13 mouse cellular contexts compared by ENCODE assay signal in the genomic region with DNA sequence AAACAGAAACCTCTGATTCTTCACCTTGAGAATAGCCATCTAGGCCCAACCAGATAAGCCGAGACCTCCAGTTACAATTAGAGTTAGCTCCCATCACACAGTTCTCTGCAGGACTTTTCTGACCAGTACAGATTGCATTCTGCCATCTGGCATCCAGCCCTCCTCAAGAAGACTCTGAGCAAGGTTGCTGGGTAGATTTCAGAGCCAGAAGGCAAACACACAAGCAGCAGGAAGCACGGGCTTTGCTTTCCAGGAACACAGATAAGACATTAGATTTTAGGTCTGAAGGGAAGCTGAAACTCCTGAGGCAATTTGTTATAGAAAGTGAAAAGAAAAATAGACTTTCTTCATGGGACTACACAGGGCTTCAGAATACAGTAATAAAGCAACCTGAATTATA.
DNase-seq lines count a peak whose midpoint lies in the region; ATAC-seq and TF ChIP-seq lines count a peak whose summit lies in the region.
"Had no signal": no experiment of that assay in that cellular context is flagged by ENCODE, and none has a peak within 500 bp of the region (broad histone marks: within the 10 kb centered on the region; RNA-seq: fewer than 3 reads in every experiment).

No protein-coding gene starts in this region.

- H3K27ac ChIP-seq in midbrain, postnatal 0 days (ENCODE audit: low read depth, low read length): no peak overlapping the region
- no peak overlapping the region for H3K27ac ChIP-seq in midbrain, embryonic 10.5 days (replicated peaks)
- no peak overlapping the region for H3K27ac ChIP-seq in layer of hippocampus, adult 2 months
- H3K27ac ChIP-seq: embryonic facial prominence, embryonic 13.5 days; neural tube, embryonic 12.5 days had no signal

- H3K9ac ChIP-seq in midbrain, postnatal 0 days (replicated peaks; ENCODE audit: low read length, poor library complexity, severe bottlenecking): no peak overlapping the region
- H3K9ac ChIP-seq: embryonic facial prominence, embryonic 13.5 days; neural tube, embryonic 12.5 days had no signal

- no peak overlapping the region for H3K4me3 ChIP-seq in midbrain, postnatal 0 days (ENCODE audit: low read depth, low read length)
- H3K4me3 ChIP-seq in midbrain, embryonic 10.5 days: no peak overlapping the region
- no peak overlapping the region for H3K4me3 ChIP-seq in layer of hippocampus, adult 2 months
- H3K4me3 ChIP-seq: embryonic facial prominence, embryonic 13.5 days; neural tube, embryonic 12.5 days had no signal

- no peak for ATAC-seq in midbrain, postnatal 0 days (ENCODE audit: low FRiP score)

- H3K4me1 ChIP-seq in midbrain, postnatal 0 days (ENCODE audit: insufficient read depth, low read length): no peaks in the 10 kb centered on the region
- H3K4me1 ChIP-seq in midbrain, embryonic 10.5 days: 0 out of 2 replicates have a peak, but pooled peaks cover 5% of the 10 kb centered on the region
- H3K4me1 ChIP-seq: neural tube, embryonic 12.5 days had no signal

- H3K4me2 ChIP-seq in midbrain, postnatal 0 days (ENCODE audit: low read depth, low read length, poor library complexity, severe bottlenecking): no peak overlapping the region
- H3K4me2 ChIP-seq: embryonic facial prominence, embryonic 13.5 days; liver, embryonic 11.5 days; neural tube, embryonic 12.5 days had no signal

- H3K36me3 ChIP-seq in midbrain, postnatal 0 days (ENCODE audit: insufficient read depth, low read length): no peaks in the 10 kb centered on the region
- no peaks in the 10 kb centered on the region for H3K36me3 ChIP-seq in midbrain, embryonic 10.5 days
- H3K36me3 ChIP-seq: embryonic facial prominence, embryonic 13.5 days; neural tube, embryonic 12.5 days had no signal

- TF ChIP-seq CTCF in midbrain, postnatal 0 days (IDR thresholded peaks at IDR 0.05): no peak
- no peak for TF ChIP-seq CTCF in layer of hippocampus, adult 2 months (conservative IDR thresholded peaks at IDR 0.05)

- H3K27me3 ChIP-seq in midbrain, postnatal 0 days (ENCODE audit: insufficient read depth, low read length): no peaks in the 10 kb centered on the region
- no peaks in the 10 kb centered on the region for H3K27me3 ChIP-seq in midbrain, embryonic 10.5 days (ENCODE audit: low read depth, poor library complexity, severe bottlenecking)
- H3K27me3 ChIP-seq: embryonic facial prominence, embryonic 13.5 days; neural tube, embryonic 12.5 days had no signal

- intact Hi-C loops in heart, postnatal 25 days (cut with DNase I): no loop called here

- H3K9me3 ChIP-seq in midbrain, postnatal 0 days (ENCODE audit: low read length): no peaks in the 10 kb centered on the region
- H3K9me3 ChIP-seq in midbrain, embryonic 10.5 days (replicated peaks): no peaks in the 10 kb centered on the region
- H3K9me3 ChIP-seq: embryonic facial prominence, embryonic 13.5 days; neural tube, embryonic 12.5 days had no signal

- WGBS in midbrain, postnatal 0 days: 71% methylated on average over 2 of the region's 2 CpGs
- WGBS in midbrain, embryonic 10.5 days: 84% methylated on average over 2 of the region's 2 CpGs

- peak; percentile 5 to 23 for DNase-seq in adrenal gland, adult (ENCODE audit: inconsistent age in 2 of 2, low spot score in 1 of 2)
- no peak for DNase-seq in adrenal gland, postnatal 25 days
- DNase-seq in heart, adult 9 months (ENCODE audit: low spot score in 2 of 2): peak; percentile 45 to 46
- no peak for DNase-seq in heart, postnatal 25 days (ENCODE audit: low spot score)
- DNase-seq in midbrain, postnatal 0 days (ENCODE audit: low spot score): peak; percentile 26
- DNase-seq in midbrain, embryonic 10.5 days (ENCODE audit: low spot score): no peak
- DNase-seq in lung, postnatal 25 days (ENCODE audit: low spot score): peak; percentile 10
- no peak for DNase-seq in layer of hippocampus, adult 2 months (ENCODE audit: low spot score in 2 of 2)
- DNase-seq: cerebellum, adult 9-10 months; retina, postnatal 1 day had no signal

Comparison
In these comparisons a context has a peak if more than half of its experiments do, and no peak if none do; other contexts are left out.
1. DNase-seq: peak in adrenal gland, adult (2 of 2), heart, adult 9 months (2 of 2), midbrain, postnatal 0 days (single experiment) and lung, postnatal 25 days (single experiment); none in adrenal gland, postnatal 25 days (single experiment), heart, postnatal 25 days (single experiment), midbrain, embryonic 10.5 days (single experiment) and layer of hippocampus, adult 2 months (0 of 2).